Mouse (Mus musculus): ENCODE data around the gene Calhm2. TPM values are rescaled to one million over a fixed set of nuclear protein-coding genes. Genes with fewer than 3 reads are reported as not detected.

Calhm2 gene
- 16.1 and 18.8 TPM in 2 replicates for total RNA-seq (2017)

GRCm38 (mm10) chr19:47137771-47138421 is at the start of gene Calhm2:
Calhm2 (minus strand) TSS chr19:47138294.
- peak; percentile 72 to 78 for ATAC-seq (replicated peaks in 1 of 2; ENCODE audit: insufficient read depth in 1 of 2, low FRiP score in 2 of 2, low TSS enrichment in 1 of 2, low read depth in 1 of 2, poor library complexity in 2 of 2, severe bottlenecking in 2 of 2)

DNA sequence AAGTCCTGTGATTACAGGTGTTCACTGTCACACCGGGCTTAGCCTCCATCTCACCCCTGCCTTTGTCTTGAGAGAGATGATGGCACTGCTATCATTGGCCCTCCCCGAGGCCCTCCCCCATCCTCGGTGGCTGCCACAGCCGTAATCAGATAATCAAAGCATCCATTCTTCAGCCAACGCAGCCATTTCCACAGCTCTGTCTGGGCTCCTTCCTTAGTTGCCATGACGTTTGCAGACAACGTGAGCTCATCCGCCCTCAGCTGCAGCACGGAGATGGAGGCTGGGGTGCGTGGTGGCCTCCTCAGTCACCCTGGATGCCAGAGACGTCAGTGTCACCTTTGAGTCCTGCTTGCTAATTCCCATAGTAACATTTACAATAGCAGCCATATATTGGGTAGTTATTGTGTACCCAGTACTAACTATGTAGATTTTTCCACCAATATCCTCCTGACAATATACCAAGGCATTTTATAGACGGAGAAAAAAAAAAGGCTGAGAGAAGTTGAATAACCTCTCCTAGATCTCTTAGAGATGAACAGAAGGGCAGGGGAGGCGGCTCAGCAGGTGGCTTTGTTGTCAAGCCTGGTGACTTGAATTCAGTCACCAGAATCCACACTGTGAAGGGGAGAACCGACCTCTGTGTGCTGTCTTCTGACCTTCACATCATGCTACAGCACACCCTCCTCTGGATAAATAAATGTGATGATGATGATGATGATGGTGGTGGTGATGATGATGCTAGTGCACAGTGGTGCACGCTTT is 48.6 kb upstream of the Calhm2 start:
- ATAC-seq (replicated peaks in 1 of 2; ENCODE audit: insufficient read depth in 1 of 2, low FRiP score in 2 of 2, low TSS enrichment in 1 of 2, low read depth in 1 of 2, poor library complexity in 2 of 2, severe bottlenecking in 2 of 2), result no peak

DNA sequence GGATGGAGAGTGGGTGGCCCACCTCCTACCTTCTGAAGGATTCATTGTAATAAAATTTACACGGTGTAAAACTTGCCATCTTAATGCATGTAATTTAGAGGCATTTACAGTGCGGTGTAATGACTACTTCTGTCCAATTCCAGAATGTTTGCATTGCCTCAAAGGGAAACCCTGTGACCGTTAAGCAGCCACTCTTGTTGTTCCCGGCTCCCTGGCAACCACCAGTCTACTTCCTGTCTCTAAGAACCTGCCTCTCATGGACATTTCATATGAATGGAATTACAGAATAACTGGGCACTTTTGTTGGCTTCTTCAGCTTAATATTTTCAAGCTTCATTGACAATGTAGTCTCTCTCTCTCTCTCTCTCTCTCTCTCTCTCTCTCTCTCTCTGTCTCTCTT is 46.6 kb upstream of the Calhm2 start:
- ATAC-seq (replicated peaks in 1 of 2; ENCODE audit: insufficient read depth in 1 of 2, low FRiP score in 2 of 2, low TSS enrichment in 1 of 2, low read depth in 1 of 2, poor library complexity in 2 of 2, severe bottlenecking in 2 of 2), result peak in 1 of 2 experiments; percentile 45; a peak in 1 of 4 replicates

GRCm38 (mm10) chr19:47184221-47184620 is 46.1 kb upstream of the Calhm2 start:
- ATAC-seq (replicated peaks in 1 of 2; ENCODE audit: insufficient read depth in 1 of 2, low FRiP score in 2 of 2, low TSS enrichment in 1 of 2, low read depth in 1 of 2, poor library complexity in 2 of 2, severe bottlenecking in 2 of 2), result no peak

DNA sequence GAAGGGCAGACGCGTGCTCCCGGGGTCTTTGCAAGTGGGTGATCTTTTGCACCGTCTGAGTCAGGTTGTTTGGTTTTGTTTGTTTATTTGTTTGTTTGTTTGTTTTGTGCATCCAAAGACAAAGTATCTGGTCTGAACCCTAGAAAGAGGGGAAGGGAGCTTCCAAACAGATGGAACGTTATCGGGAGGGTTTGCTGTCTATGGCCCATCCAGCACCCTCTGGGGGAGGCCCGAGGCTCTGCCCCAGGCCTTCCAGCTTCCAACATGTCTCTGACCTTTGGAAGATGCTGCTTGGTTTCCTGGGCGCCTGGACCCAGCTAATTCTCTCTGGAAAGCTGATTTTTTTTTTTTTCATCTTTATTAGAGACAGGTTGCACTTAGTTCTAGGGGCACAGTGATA is 41.9 kb upstream of the Calhm2 start:
- ATAC-seq (replicated peaks in 1 of 2; ENCODE audit: insufficient read depth in 1 of 2, low FRiP score in 2 of 2, low TSS enrichment in 1 of 2, low read depth in 1 of 2, poor library complexity in 2 of 2, severe bottlenecking in 2 of 2), result no peak

GRCm38 (mm10) chr19:47179272-47179809 is 41.2 kb upstream of the Calhm2 start:
- ATAC-seq (replicated peaks in 1 of 2; ENCODE audit: insufficient read depth in 1 of 2, low FRiP score in 2 of 2, low TSS enrichment in 1 of 2, low read depth in 1 of 2, poor library complexity in 2 of 2, severe bottlenecking in 2 of 2), result no peak

DNA sequence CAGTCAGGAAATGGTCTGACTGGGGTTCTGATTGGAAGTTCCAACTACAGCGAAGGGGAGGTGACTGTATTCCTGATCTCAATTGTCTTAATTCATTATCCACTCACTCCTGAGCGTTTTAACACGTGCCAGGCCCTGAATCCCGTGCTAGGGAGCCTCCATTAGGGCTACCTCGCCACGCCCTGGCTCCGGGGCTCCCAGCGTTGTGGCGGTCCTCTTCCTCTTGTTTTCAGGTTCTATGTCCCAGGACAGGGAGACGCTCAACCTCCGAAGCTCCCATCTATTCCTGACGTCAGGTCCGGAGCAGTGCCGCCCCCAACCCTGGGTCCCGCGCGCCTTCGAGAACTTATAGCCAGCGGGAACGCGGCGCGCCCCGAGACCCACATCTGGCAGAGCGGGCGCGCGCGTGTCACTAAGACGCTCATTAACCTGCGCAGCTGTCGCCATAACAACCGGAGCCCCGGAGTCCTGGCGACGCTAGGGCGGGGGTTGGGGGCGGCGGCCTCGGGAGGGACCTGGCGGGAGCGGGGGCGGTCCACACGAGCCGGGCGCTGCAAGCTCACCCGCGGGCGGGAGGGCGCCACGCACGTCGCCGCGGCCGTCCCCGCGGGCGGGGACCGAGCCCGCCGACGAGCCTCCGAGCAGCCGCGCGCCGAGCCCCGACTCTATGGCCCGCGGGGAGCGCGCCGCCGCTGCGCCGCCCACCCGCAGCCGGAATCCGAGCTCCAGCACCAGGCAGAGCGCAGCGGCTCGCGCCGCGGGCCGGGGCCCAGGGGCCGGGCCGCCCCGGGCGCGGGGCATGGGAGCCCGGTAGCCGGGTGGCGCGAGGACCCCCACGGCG is 40.6 kb upstream of the Calhm2 start, which contains the start of gene Neurl1a:
TSS of gene Neurl1a (plus strand) at position 390 of the 841 bp plus-strand sequence.
- ATAC-seq (replicated peaks in 1 of 2; ENCODE audit: insufficient read depth in 1 of 2, low FRiP score in 2 of 2, low TSS enrichment in 1 of 2, low read depth in 1 of 2, poor library complexity in 2 of 2, severe bottlenecking in 2 of 2), result no peak

DNA sequence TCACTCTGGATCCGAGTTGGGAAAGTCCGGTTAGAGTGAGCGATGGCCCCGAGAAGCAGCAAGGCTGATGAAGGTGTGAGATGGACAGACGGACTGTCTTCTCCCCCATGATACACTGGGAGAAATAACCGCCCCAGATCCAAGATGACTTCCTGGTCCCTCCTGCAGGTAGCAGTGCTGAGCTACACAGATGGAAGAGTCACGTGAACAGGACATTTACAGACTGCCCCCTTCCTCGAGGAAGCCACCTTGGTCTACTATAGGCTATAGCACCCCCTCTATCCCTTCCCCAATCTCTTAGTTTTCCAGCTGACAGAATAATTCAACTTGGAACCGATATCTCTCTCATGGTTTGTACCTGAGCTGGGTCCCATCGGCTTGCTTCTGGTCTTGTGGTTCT is 39.9 kb upstream of the Calhm2 start:
- peak; percentile 51 to 59; a peak in 2 of 4 replicates for ATAC-seq (replicated peaks in 1 of 2; ENCODE audit: insufficient read depth in 1 of 2, low FRiP score in 2 of 2, low TSS enrichment in 1 of 2, low read depth in 1 of 2, poor library complexity in 2 of 2, severe bottlenecking in 2 of 2)

GRCm38 (mm10) chr19:47176916-47177505 is 38.9 kb upstream of the Calhm2 start:
- ATAC-seq (replicated peaks in 1 of 2; ENCODE audit: insufficient read depth in 1 of 2, low FRiP score in 2 of 2, low TSS enrichment in 1 of 2, low read depth in 1 of 2, poor library complexity in 2 of 2, severe bottlenecking in 2 of 2), result no peak

DNA sequence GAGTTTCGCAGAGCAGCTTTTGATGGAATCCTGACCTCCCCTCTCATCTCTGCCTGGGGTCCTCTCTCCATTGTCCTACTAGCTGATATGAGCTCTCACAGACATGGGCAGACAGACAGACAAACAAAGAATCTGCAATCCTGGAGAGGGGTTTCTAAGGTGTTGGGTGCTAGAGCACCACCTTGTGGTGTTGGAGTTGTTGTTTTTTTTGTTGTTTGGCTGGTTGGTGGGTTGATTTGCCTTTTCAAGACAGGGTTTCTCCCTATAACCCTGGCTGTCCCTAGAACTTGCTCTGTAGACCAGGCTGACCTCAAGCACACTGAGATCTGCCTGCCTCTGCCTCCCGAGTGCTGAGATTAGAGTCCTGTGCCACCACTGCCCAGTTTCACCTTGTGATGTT is 37.4 kb upstream of the Calhm2 start:
- no peak for ATAC-seq (replicated peaks in 1 of 2; ENCODE audit: insufficient read depth in 1 of 2, low FRiP score in 2 of 2, low TSS enrichment in 1 of 2, low read depth in 1 of 2, poor library complexity in 2 of 2, severe bottlenecking in 2 of 2)

DNA sequence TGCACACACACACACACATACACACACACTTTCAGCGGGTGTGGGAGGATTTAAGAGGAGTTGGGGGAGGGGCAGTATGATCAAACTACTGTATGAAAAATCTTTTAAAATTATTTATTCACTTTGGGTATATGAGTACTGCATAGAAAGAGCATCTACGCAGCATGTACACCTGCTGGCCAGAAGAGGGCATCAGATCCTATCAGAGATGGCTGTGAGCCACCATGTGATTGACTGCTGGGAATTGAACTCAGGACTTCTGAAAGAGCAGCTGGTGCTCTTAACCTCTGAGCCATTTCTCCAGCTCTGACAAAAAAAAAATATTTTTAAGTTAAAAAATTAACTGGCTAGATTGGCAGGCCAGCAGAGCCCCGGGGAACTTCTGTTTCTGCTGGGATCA is 36.4 kb upstream of the Calhm2 start:
- ATAC-seq (replicated peaks in 1 of 2; ENCODE audit: insufficient read depth in 1 of 2, low FRiP score in 2 of 2, low TSS enrichment in 1 of 2, low read depth in 1 of 2, poor library complexity in 2 of 2, severe bottlenecking in 2 of 2), result 0 out of 4 replicates have a peak, but pooled peaks of 1 of the 2 experiments have one; percentile 44

DNA sequence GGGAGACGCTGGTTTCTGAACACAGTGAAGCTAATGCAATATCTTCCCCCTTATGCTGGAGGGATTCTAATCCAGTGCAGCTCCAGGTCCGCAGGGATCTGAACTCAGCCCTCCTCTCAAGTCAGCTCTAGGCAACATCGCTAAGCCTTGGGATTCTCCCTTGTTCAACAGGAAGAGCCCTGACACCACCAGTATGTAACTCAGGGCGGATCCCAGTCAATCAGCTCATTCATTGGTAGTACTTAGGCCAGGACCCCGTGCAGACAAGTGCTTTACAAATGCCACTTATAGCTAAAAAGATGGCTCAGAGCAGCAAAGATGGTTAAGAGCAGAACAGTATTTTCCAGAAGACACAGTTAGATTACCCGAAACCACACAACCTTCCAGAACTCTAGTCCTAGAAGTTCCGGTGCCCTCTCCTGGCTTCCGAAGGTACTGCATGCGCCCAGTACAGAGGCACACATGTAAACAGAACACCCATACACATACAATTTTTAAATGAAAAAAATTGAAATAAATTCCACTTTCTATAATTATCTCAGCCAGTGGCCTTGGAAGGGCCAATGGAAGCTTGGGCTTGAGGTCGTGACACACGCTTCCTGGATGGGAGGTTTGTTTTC is 30.8 kb upstream of the Calhm2 start:
- peak; percentile 78 to 81 for ATAC-seq (replicated peaks in 1 of 2; ENCODE audit: insufficient read depth in 1 of 2, low FRiP score in 2 of 2, low TSS enrichment in 1 of 2, low read depth in 1 of 2, poor library complexity in 2 of 2, severe bottlenecking in 2 of 2)

- peak; percentile 81 to 86 for ATAC-seq (replicated peaks in 1 of 2; ENCODE audit: insufficient read depth in 1 of 2, low FRiP score in 2 of 2, low TSS enrichment in 1 of 2, low read depth in 1 of 2, poor library complexity in 2 of 2, severe bottlenecking in 2 of 2)
These were observed 30.1 kb upstream of the Calhm2 start for GRCm38 (mm10) chr19:47168223-47168622.

- ATAC-seq (replicated peaks in 1 of 2; ENCODE audit: insufficient read depth in 1 of 2, low FRiP score in 2 of 2, low TSS enrichment in 1 of 2, low read depth in 1 of 2, poor library complexity in 2 of 2, severe bottlenecking in 2 of 2), result no peak
These were observed 29.6 kb upstream of the Calhm2 start for GRCm38 (mm10) chr19:47167617-47168214.

DNA sequence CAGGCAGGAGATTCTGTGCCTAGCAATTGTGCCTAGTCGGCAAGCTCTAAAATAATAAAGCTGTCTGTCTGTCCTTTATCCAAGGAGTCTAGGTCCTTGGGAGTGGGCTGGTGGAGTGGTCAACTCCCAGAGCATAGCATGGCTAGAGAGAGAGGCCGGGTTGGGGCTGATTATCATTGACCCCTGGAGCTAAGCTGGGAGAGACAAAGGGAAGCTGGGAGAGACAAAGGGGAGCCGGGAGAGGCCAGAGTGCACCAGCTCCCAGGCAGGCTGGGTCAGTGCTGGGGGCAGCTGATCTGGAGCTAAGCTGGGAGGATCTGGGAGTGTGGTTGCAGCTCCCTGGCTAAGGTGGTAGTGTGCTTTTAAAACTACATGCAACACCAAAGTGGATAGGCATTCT is 28.7 kb upstream of the Calhm2 start:
- ATAC-seq (replicated peaks in 1 of 2; ENCODE audit: insufficient read depth in 1 of 2, low FRiP score in 2 of 2, low TSS enrichment in 1 of 2, low read depth in 1 of 2, poor library complexity in 2 of 2, severe bottlenecking in 2 of 2), result no peak

- no peak for ATAC-seq (replicated peaks in 1 of 2; ENCODE audit: insufficient read depth in 1 of 2, low FRiP score in 2 of 2, low TSS enrichment in 1 of 2, low read depth in 1 of 2, poor library complexity in 2 of 2, severe bottlenecking in 2 of 2)
These were observed 25.2 kb upstream of the Calhm2 start for GRCm38 (mm10) chr19:47163176-47163744.

Data from hematopoietic stem cell, adult 5-6 weeks (primary cell).